Mouse (Mus musculus) C2C12 (cell line): Measurements from ENCODE around the gene Thsd7a. TPM values are rescaled to one million over a fixed set of nuclear protein-coding genes. Genes with fewer than 3 reads are reported as not detected.

Experiments
- H3K27me3 ChIP-seq: one replicate; pipeline ENCODE4 v1.6.1; 2011; ENCODE audit not compliant: control insufficient read depth, insufficient read depth, insufficient read length
- H3K36me3 ChIP-seq: one replicate; pipeline ENCODE4 v1.6.1; 2011; ENCODE audit not compliant: control insufficient read depth, insufficient read depth
- H3K4me3 ChIP-seq: one replicate; pipeline ENCODE4 v1.5.1; 2011; ENCODE audit warnings: mild to moderate bottlenecking, control low read depth; ENCODE audit not compliant: poor library complexity, insufficient read depth, severe bottlenecking
- H3K79me2 ChIP-seq: one replicate; pipeline ENCODE4 v1.6.1; 2011; ENCODE audit not compliant: control insufficient read depth, insufficient read depth
- H3K79me3 ChIP-seq: one replicate; pipeline ENCODE4 v1.6.1; 2011; ENCODE audit warnings: low read depth, control low read depth
- H3ac ChIP-seq: one replicate; pipeline ENCODE3; 2011; ENCODE audit warnings: low read depth; ENCODE audit not compliant: control insufficient read depth, insufficient read length
- CEBPB ChIP-seq: IDR thresholded peaks from one replicate; pipeline ENCODE4 v1.6.1; 2011; ENCODE audit warnings: low read depth, mild to moderate bottlenecking, control low read depth, moderate library complexity
- CTCF ChIP-seq: IDR thresholded peaks from one replicate; pipeline ENCODE4 v1.5.1; 2011; ENCODE audit not compliant: control insufficient read depth, insufficient read depth, insufficient read length
- FOSL1 ChIP-seq: IDR thresholded peaks from one replicate; pipeline ENCODE4 v1.8.0; 2011; ENCODE audit warnings: mild to moderate bottlenecking, low read length; ENCODE audit not compliant: poor library complexity, insufficient read depth, severe bottlenecking
- MAX ChIP-seq: IDR thresholded peaks from one replicate; pipeline ENCODE4 v1.6.1; 2011; ENCODE audit warnings: mild to moderate bottlenecking, control low read depth
- MYOD1 ChIP-seq: IDR thresholded peaks from one replicate; pipeline ENCODE4 v1.6.1; 2011; ENCODE audit warnings: low read depth; ENCODE audit not compliant: control insufficient read depth, insufficient read length
- MYOG ChIP-seq: IDR thresholded peaks from one replicate; pipeline ENCODE4 v1.6.1; 2011; ENCODE audit not compliant: control insufficient read depth, insufficient read length; ENCODE audit errors: extremely low read depth
- USF1 ChIP-seq: IDR thresholded peaks from one replicate; pipeline ENCODE4 v1.6.1; 2011; ENCODE audit warnings: low read depth, mild to moderate bottlenecking, control low read depth, moderate library complexity
- polyA plus RNA-seq: library from polyadenylated mRNA; unstranded; fragments of >200 nt; fragmentation: generic; extraction: Trizol; gene quantifications from one replicate; pipeline ENCODE4 v1.2.1, GENCODE M21; 2012; ENCODE audit warnings: missing spikeins

Gene Thsd7a
- polyA plus RNA-seq, 1 experiment, result 4.2 TPM

GRCm38 (mm10) chr6:12445486-12445885, 303.7 kb downstream of the Thsd7a start:
- TF ChIP-seq MYOD1, result no peak
- TF ChIP-seq FOSL1, result no peak
- no peak for TF ChIP-seq MYOG
- TF ChIP-seq MAX, result no peak
- no peak for TF ChIP-seq USF1
- TF ChIP-seq CEBPB, result no peak
- Histone ChIP-seq H3K79me3 (no peaks in the 10 kb centered on the region), H3K36me3 (no peaks in the 10 kb centered on the region), H3K4me3 (no peak overlapping the region), H3K79me2 (no peaks in the 10 kb centered on the region), H3K27me3 (no peaks in the 10 kb centered on the region), H3ac (no peak overlapping the region)

- no peaks in the 10 kb centered on the region for H3K79me3 ChIP-seq
- no peak overlapping the region for H3ac ChIP-seq
- no peaks in the 10 kb centered on the region for H3K27me3 ChIP-seq
- H3K36me3 ChIP-seq, result no peaks in the 10 kb centered on the region
- H3K79me2 ChIP-seq, result no peaks in the 10 kb centered on the region
- H3K4me3 ChIP-seq, result no peak overlapping the region
- no peak for TF ChIP-seq MYOG
Measured at GRCm38 (mm10) chr6:12439561-12439960, 309.6 kb downstream of the Thsd7a start.

GRCm38 (mm10) chr6:12419070-12419469, 330.1 kb downstream of the Thsd7a start:
- Histone ChIP-seq H3K4me3 (no peak overlapping the region), H3K79me3 (no peaks in the 10 kb centered on the region), H3K27me3 (no peaks in the 10 kb centered on the region), H3ac (no peak overlapping the region), H3K36me3 (no peaks in the 10 kb centered on the region), H3K79me2 (no peaks in the 10 kb centered on the region)
- TF ChIP-seq MYOD1, result no peak
- TF ChIP-seq MYOG, result no peak
- no peak for TF ChIP-seq CEBPB

- no peaks in the 10 kb centered on the region for H3K27me3 ChIP-seq
- H3K4me3 ChIP-seq, result no peak overlapping the region
- H3K79me3 ChIP-seq, result no peaks in the 10 kb centered on the region
Measured at GRCm38 (mm10) chr6:12416976-12417375, 332.2 kb downstream of the Thsd7a start.

GRCm38 (mm10) chr6:12404441-12404840, 344.8 kb downstream of the Thsd7a start:
- Histone ChIP-seq H3ac (no peak overlapping the region), H3K79me3 (no peaks in the 10 kb centered on the region), H3K36me3 (no peaks in the 10 kb centered on the region), H3K27me3 (no peaks in the 10 kb centered on the region), H3K79me2 (no peaks in the 10 kb centered on the region), H3K4me3 (no peak overlapping the region)
- TF ChIP-seq MYOG (no peak), USF1 (no peak), CTCF (no peak), CEBPB (no peak), MAX (no peak)

More at GRCm38 (mm10) chr6:12416976-12417375, 332.2 kb downstream of the Thsd7a start:
- H3K36me3 ChIP-seq, result no peaks in the 10 kb centered on the region
- H3ac ChIP-seq, result no peak overlapping the region
- H3K79me2 ChIP-seq, result no peaks in the 10 kb centered on the region
- TF ChIP-seq CEBPB (no peak), MYOG (no peak), MAX (no peak), CTCF (no peak), USF1 (no peak), MYOD1 (no peak), FOSL1 (no peak)

- no peak overlapping the region for H3ac ChIP-seq
Measured at GRCm38 (mm10) chr6:12402996-12403395, 346.2 kb downstream of the Thsd7a start.

More at GRCm38 (mm10) chr6:12402996-12403395, 346.2 kb downstream of the Thsd7a start:
- Histone ChIP-seq H3K36me3 (no peaks in the 10 kb centered on the region), H3K27me3 (no peaks in the 10 kb centered on the region), H3K79me3 (no peaks in the 10 kb centered on the region), H3K79me2 (no peaks in the 10 kb centered on the region), H3K4me3 (no peak overlapping the region)
- TF ChIP-seq MYOG (no peak), MYOD1 (no peak), CTCF (no peak), MAX (no peak), USF1 (no peak), CEBPB (no peak), FOSL1 (no peak)
